Mouse (Mus musculus) kidney, adult 2 months (tissue): ENCODE measurements around the gene Sesn3. TPM values are rescaled to one million over a fixed set of nuclear protein-coding genes. Genes with fewer than 3 reads are reported as not detected.
A peak's percentile ranks its signal among the peaks of the same experiment; 100 is the strongest.
"Not testable (repeated sequence)": the region's sequence is repeated elsewhere in the genome, so short reads cannot be mapped to it uniquely, and the experiment has no call there.

Experiments used
- DNase-seq: peaks from one replicate; pipeline ENCODE4 v3.0.0; 2021
- H3K27ac ChIP-seq: fragments of 200-500 bp; 2 replicates; pipeline ENCODE4 v1.5.1; 2012; ENCODE audit warnings: low read depth, low read length, control low read depth, inconsistent platforms; ENCODE audit not compliant: insufficient read depth
- H3K27me3 ChIP-seq: fragments of 200-500 bp; replicated peaks from 2 replicates; pipeline ENCODE4 v1.6.1; 2012; ENCODE audit warnings: mild to moderate bottlenecking, moderate library complexity, low read length, inconsistent platforms; ENCODE audit not compliant: control insufficient read depth, insufficient read depth
- H3K36me3 ChIP-seq: fragments of 200-500 bp; 2 replicates; pipeline ENCODE4 v1.6.1; 2012; ENCODE audit warnings: mild to moderate bottlenecking, moderate library complexity, low read length, inconsistent platforms; ENCODE audit not compliant: control insufficient read depth, insufficient read depth
- H3K4me1 ChIP-seq: fragments of 200-500 bp; 2 replicates; pipeline ENCODE4 v1.6.1; 2011; ENCODE audit warnings: low read length; ENCODE audit not compliant: control insufficient read depth, insufficient read depth
- H3K4me3 ChIP-seq: fragments of 200-500 bp; 2 replicates; pipeline ENCODE4 v1.5.1; 2011; ENCODE audit warnings: mild to moderate bottlenecking, low read depth, low read length, control low read depth; ENCODE audit not compliant: insufficient read depth
- CTCF ChIP-seq: fragments of 200-500 bp; conservative IDR thresholded peaks from 2 replicates; pipeline ENCODE4 v1.5.1; 2011; ENCODE audit warnings: low read depth, mild to moderate bottlenecking, control low read depth, low read length, moderate library complexity, mixed read lengths; ENCODE audit not compliant: insufficient read depth, insufficient read length
- POLR2A ChIP-seq: fragments of 200-500 bp; IDR thresholded peaks from one replicate; pipeline ENCODE4 v1.6.1; 2011; ENCODE audit warnings: low read depth, low read length, control low read depth
- WGBS: fragments of 180-500 bp; shearing (Covaris S2); methylation state at CpG from one replicate; pipeline ENCODE4 v1.1.7; 2018; 5-methylcytosine and 5-hydroxymethylcytosine counted together
- polyA plus RNA-seq: library from polyadenylated mRNA; depleted of rRNA; stranded (reverse); fragments of >200 nt; gene quantifications from 2 replicates; pipeline ENCODE4 v1.2.3, GENCODE M21; 2012; rRNA removed

Sesn3 gene
- polyA plus RNA-seq, result 11.1 and 13.0 TPM in 2 replicates

DNA sequence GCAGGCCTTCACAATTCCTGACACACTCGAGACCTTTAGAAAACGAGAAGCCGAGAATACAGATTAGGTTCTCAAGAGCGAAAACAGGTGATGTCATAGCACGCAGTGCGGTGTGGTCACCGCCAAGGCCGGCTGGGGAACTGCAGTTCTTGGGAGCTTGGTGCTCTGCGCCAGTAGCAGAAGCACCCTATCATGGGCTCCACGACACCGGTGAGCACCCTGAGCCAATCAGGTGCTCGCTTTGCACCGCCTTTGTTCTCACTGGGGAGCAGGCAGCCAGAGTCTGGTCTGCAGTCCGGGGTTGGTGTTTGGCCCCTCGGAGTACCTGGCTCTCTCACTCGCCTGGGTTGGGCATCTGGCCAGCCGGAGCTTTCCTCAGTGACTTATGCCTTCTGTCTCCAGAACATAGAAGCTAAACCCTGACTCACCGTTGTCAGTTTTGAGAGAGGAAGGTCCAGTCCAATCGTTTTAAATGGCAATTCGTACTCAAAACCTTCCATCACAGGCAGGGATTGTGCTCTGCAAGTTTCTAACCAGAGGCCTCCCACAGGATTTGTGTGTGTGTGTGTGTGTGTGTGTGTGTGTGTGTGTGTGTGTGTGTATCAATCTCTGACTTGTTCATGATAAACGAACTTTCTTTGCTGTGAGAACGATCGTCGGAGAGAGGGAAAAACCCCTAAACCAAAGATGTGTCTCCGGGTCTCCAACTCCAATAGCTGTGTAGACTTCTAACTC, at the start of gene Sesn3:
Gene Sesn3 (plus strand): TSS at position 82 of the 735 bp plus-strand sequence.
- peaks cover 3% of the 10 kb centered on the region; the same call in 1 of the 2 replicates for H3K4me1 ChIP-seq
- DNase-seq, result peak; percentile 82
- no peaks in the 10 kb centered on the region for H3K36me3 ChIP-seq
- peak within 1 kb of the TSS; percentile 78 for H3K27ac ChIP-seq
- TF ChIP-seq CTCF (peak; percentile 41), POLR2A (no peak)
- no peaks in the 10 kb centered on the region for H3K27me3 ChIP-seq
- 5% methylated on average over 25 of the region's 25 CpGs for WGBS
- H3K4me3 ChIP-seq, result peak within 1 kb of the TSS; percentile 34

DNA sequence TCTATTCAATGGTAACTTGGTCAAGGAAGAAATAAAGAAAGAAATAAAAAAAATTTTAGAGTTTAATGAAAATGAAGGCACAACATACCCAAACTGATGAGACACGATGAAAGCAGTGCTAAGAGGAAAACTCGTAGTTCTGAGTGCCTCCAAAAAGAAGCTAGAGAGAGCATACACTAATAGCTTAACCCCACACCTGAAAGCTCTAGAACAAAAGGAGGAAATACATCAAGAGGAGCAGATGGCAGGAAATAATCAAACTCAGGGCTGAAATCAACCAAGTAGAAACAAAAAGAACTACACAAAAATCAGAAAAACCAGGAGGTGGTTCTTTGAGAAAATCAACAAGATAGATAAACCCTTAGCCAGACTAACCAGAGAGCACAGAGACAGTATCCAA, 47.8 kb upstream of the Sesn3 start:
- not testable (repeated sequence) for DNase-seq, H3K36me3 ChIP-seq, H3K4me1 ChIP-seq, H3K27ac ChIP-seq, H3K27me3 ChIP-seq, H3K4me3 ChIP-seq
- WGBS, result 69% methylated on average over 2 of the region's 2 CpGs

DNA sequence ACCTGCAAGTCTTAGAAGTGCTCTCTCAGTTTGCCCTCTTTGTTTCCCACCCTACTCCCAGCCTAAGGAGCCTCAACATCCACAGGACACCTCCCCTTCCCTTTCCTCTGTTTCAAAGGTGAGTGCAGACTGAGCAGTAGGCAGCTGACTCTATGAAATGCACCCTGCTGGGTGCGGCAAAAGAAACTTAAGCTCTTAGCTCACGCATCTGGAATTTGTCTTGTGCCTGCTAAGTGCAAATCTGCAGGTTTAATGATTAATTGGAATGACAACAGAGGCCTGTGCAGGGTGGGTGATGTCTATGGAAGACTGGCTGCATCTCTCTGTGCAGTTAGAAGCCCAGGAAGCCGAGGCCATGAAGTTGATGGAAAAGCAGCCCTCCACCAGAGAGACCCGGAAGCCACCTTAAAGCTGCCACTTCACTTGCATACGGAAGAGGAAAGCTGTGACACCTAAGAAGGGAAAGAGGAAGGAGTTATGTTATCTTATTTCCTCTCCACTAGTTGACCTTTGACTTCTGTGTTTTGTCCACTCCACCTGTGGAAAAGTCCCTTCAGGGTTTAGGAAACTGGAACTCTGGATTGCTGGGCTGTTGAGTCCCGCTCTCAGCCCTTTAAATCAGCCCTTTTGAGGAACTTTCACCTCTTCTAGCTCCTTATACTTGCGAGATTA, 41.0 kb upstream of the Sesn3 start:
- H3K27ac ChIP-seq, result peak overlapping the region; percentile 51
- 23% methylated on average over 7 of the region's 7 CpGs for WGBS
- H3K36me3 ChIP-seq, result no peaks in the 10 kb centered on the region

DNA sequence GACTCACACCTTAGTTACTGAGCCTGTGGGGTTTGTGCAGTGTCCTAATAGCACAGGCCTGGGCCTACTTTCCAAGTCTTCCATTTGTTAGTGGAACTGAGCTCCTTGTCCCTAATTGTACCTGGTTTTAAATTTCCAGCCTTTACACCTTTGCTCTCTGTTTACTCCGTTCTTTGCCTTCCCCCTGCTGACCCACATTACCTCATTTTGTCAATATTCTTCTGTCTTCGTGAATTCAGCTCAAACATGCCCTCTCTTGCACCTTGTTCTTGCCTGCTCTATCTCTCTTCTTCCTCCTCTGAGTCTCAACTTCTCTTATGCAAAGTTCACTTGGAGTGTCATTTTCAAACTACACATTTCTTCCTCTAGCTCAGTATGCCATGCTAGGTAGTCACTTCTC, 39.6 kb upstream of the Sesn3 start:
- 77% methylated on average over 2 of the region's 2 CpGs for WGBS
- H3K27ac ChIP-seq, result no peak overlapping the region
- no peak overlapping the region for H3K4me3 ChIP-seq
- H3K4me1 ChIP-seq, result peaks cover 6% of the 10 kb centered on the region; the same call in 1 of the 2 replicates
- H3K27me3 ChIP-seq, result no peaks in the 10 kb centered on the region
- no peaks in the 10 kb centered on the region for H3K36me3 ChIP-seq
- TF ChIP-seq POLR2A (no peak), CTCF (no peak)
- DNase-seq, result no peak

More for the DNA sequence above, 41.0 kb upstream of the Sesn3 start:
- TF ChIP-seq CTCF (no peak), POLR2A (no peak)
- Histone ChIP-seq H3K4me3 (no peak overlapping the region), H3K27me3 (no peaks in the 10 kb centered on the region), H3K4me1 (peaks cover 6% of the 10 kb centered on the region; the same call in 1 of the 2 replicates)
- peak; percentile 72 for DNase-seq

DNA sequence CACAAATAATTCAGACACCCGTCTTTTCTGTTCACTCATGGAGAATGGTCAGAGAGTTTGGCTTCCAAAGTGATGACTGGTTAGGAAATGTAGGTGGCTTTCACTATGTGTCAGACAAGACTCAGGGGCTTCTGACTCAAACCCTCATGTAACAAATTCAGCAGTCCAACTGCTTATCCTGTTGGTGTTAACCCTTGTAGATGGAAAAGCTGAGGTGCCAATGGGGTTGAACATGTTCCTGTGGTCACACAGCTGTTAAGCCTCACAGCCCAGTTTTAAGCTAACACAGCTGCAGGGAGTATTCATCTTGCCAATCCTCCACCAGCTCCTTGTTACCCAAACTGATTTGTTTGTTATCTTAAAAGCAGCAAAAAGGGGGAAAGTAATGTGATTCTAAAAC, 33.9 kb upstream of the Sesn3 start:
- H3K4me1 ChIP-seq, H3K27ac ChIP-seq, H3K4me3 ChIP-seq, H3K27me3 ChIP-seq, H3K36me3 ChIP-seq, DNase-seq: not testable (repeated sequence)
- 94% methylated on average over 1 of the region's 1 CpGs for WGBS

DNA sequence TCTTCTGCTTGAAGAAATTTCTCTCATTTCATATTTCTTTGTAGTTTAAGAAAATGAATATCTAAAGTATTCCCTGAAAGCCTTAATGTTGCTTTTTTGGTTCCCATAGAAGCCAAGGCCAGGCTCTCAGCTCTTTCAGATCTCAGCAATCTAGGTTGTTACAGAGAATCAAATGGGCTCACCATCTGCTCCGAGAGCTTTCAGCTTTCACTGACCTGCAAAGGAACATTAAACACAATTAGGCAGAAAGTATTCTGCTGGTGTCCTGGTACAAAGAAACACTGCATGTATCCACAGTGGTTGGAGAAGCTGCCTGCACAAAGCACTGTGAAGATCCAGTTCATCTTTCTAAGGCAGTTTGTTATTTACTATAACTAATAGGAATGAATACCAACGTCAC, 32.6 kb upstream of the Sesn3 start:
- no peak overlapping the region for H3K4me3 ChIP-seq
- H3K27ac ChIP-seq, result no peak overlapping the region
- 88% methylated on average over 2 of the region's 2 CpGs for WGBS
- H3K4me1 ChIP-seq, result no peaks in the 10 kb centered on the region; the same call in 1 of the 2 replicates
- TF ChIP-seq POLR2A, result no peak
- no peaks in the 10 kb centered on the region for H3K36me3 ChIP-seq
- no peaks in the 10 kb centered on the region for H3K27me3 ChIP-seq
- no peak for DNase-seq

DNA sequence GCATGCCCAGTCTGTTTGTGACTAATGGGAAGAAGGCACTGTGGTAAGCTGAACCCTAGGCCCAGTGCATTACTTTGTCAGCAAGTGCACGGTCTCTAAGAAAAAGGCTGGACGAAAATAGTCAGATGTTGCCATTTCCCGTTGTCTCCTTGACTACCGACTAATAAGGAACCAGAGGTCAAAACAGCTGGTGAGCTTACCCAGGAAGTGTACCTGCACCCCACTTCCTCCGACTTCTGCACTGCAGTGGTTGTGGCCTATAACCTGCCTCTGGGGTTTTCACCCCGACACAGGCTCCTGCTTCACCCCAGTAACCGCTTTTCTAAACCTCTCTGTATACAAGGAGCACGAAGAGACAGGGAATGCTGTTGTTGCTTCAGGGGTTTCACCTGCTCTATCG, 30.3 kb upstream of the Sesn3 start:
- Histone ChIP-seq H3K4me1 (no peaks in the 10 kb centered on the region; the same call in 1 of the 2 replicates), H3K36me3 (no peaks in the 10 kb centered on the region), H3K27me3 (no peaks in the 10 kb centered on the region), H3K27ac (no peak overlapping the region), H3K4me3 (no peak overlapping the region)
- TF ChIP-seq POLR2A, result no peak
- TF ChIP-seq CTCF, result no peak
- DNase-seq, result no peak
- 63% methylated on average over 9 of the region's 9 CpGs for WGBS
